Mouse (Mus musculus): ENCODE results near the gene Wrnip1. TPM values are rescaled to one million over a fixed set of nuclear protein-coding genes. Genes with fewer than 3 reads are reported as not detected.
A peak's percentile ranks its signal among the peaks of the same experiment; 100 is the strongest.

Gene Wrnip1
- total and polyA plus RNA-seq, 3 experiments: 38.8 to 50.6 TPM; not detected in 1

GRCm38 (mm10) chr13:32801693-32802221, at the start of gene Wrnip1 (continued):
- peak; percentile 89 for TF ChIP-seq CHD2 (IDR thresholded peaks at IDR 0.05; ENCODE audit: low read length)
- TF ChIP-seq RAD21 (IDR thresholded peaks at IDR 0.05; ENCODE audit: low read depth, low read length): no peak
- TF ChIP-seq MEF2A (IDR thresholded peaks at IDR 0.05; ENCODE audit: extremely low read depth, insufficient replicate concordance, low read depth, low read length, poor library complexity, severe bottlenecking): no peak

- Histone ChIP-seq H3K79me2 (ENCODE audit: control insufficient read depth, insufficient read depth, low read length, poor library complexity) (no peaks in the 10 kb centered on the region), H3K27ac (ENCODE audit: control insufficient read depth, low read depth, low read length) (no peak overlapping the region), H3K9me3 (replicated peaks; ENCODE audit: insufficient read depth, low read length) (no peaks in the 10 kb centered on the region), H3K27me3 (ENCODE audit: control insufficient read depth in 1 of 2, insufficient read depth in 2 of 2, low read length in 2 of 2) (peaks cover 2 to 3% of the 10 kb centered on the region in 2 experiments; a peak in 3 of 4 replicates), H3K4me1 (ENCODE audit: control insufficient read depth in 1 of 2, insufficient read depth in 2 of 2, low read length in 2 of 2) (no peaks in the 10 kb centered on the region), H3K36me3 (ENCODE audit: control insufficient read depth in 1 of 2, insufficient read depth in 2 of 2, low read length in 2 of 2) (no peaks in the 10 kb centered on the region), H3K4me3 (ENCODE audit: control insufficient read depth in 1 of 2, insufficient read depth in 1 of 2, low read depth in 2 of 2, low read length in 2 of 2) (no peak overlapping the region), H3K9ac (ENCODE audit: control insufficient read depth, low read depth, low read length, poor library complexity, severe bottlenecking) (no peak overlapping the region)
- DNase-seq (ENCODE audit: low read depth, low spot score): no peak
- TF ChIP-seq EP300 (IDR thresholded peaks at IDR 0.05; ENCODE audit: low read depth in 1 of 2, low read length in 2 of 2) (no peak), MXI1 (IDR thresholded peaks at IDR 0.05; ENCODE audit: low read depth, low read length) (no peak), MAFK (IDR thresholded peaks at IDR 0.05; ENCODE audit: borderline replicate concordance, low read depth, low read length) (no peak), HCFC1 (IDR thresholded peaks at IDR 0.05; ENCODE audit: low read depth, low read length) (no peak)
Observed at GRCm38 (mm10) chr13:32752066-32752657, 49.7 kb upstream of the Wrnip1 start.

GRCm38 (mm10) chr13:32759036-32759435, 42.8 kb upstream of the Wrnip1 start:
- TF ChIP-seq ELF1 (IDR thresholded peaks at IDR 0.05; ENCODE audit: low read depth, low read length) (no peak), EP300 (IDR thresholded peaks at IDR 0.05; ENCODE audit: low read depth in 1 of 2, low read length in 2 of 2) (no peak), ETS1 (IDR thresholded peaks at IDR 0.05; ENCODE audit: low read depth, low read length) (no peak), TCF12 (IDR thresholded peaks at IDR 0.05; ENCODE audit: low read depth, low read length) (no peak), MAX (IDR thresholded peaks at IDR 0.05; ENCODE audit: low read length) (no peak), POLR2AphosphoS5 (IDR thresholded peaks at IDR 0.05; ENCODE audit: borderline replicate concordance, low read depth, low read length) (no peak)

More at GRCm38 (mm10) chr13:32759036-32759435, 42.8 kb upstream of the Wrnip1 start:
- Histone ChIP-seq H3K4me1 (ENCODE audit: control insufficient read depth in 1 of 2, insufficient read depth in 2 of 2, low read length in 2 of 2) (no peaks in the 10 kb centered on the region), H3K9me3 (replicated peaks; ENCODE audit: insufficient read depth, low read length) (no peaks in the 10 kb centered on the region), H3K79me2 (ENCODE audit: control insufficient read depth, insufficient read depth, low read length, poor library complexity) (no peaks in the 10 kb centered on the region), H3K4me3 (ENCODE audit: control insufficient read depth in 1 of 2, insufficient read depth in 1 of 2, low read depth in 2 of 2, low read length in 2 of 2) (no peak overlapping the region), H3K27me3 (ENCODE audit: control insufficient read depth in 1 of 2, insufficient read depth in 2 of 2, low read length in 2 of 2) (peaks cover 3 to 7% of the 10 kb centered on the region in 2 experiments; a peak in 3 of 4 replicates), H3K27ac (ENCODE audit: control insufficient read depth, low read depth, low read length) (no peak overlapping the region), H3K36me3 (ENCODE audit: control insufficient read depth in 1 of 2, insufficient read depth in 2 of 2, low read length in 2 of 2) (no peaks in the 10 kb centered on the region), H3K9ac (ENCODE audit: control insufficient read depth, low read depth, low read length, poor library complexity, severe bottlenecking) (no peak overlapping the region)
- no peak for DNase-seq (ENCODE audit: low read depth, low spot score)
